Mouse (Mus musculus): ENCODE results near the gene Tdrd1.
"Not testable (repeated sequence)": the region's sequence is repeated elsewhere in the genome, so short reads cannot be mapped to it uniquely, and the experiment has no call there.

Gene Tdrd1

DNA sequence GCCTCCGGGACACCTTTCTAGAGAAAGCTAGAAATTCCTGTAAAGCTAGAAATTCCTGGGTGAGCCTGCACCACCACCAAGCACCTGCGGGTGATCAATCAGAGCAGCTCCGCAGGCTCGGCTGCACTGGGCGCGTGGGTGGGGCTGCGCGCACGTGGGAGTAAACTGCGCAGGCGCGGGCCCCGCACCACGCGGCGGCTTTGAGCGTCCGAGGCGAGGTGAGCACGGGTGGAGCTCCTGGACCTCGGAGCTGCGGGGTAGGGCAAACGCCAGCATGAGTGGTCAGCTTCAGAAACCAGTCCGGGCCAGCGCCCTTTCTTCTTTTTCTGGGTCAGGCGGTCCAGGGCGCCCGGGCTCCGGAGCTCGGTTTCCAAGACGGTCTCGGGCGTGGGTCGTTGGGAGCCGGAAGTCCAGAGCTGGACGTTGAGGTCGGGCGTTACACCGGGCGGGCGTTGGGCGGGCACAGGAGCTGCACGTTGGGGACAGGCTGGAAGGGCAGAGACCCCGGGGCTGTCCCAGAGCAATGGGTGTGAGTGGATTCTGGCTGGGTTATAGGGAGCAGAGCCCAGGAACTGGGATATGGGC is at the start of gene Tdrd1:
Gene Tdrd1, plus strand, starts transcription at position 163 of the 585 bp plus-strand sequence.
- no peak for DNase-seq

GRCm38 (mm10) chr19:56776719-56777382 is 49.2 kb upstream of the Tdrd1 start:
- DNase-seq, result peak; percentile 23 to 28

- not testable (repeated sequence) for DNase-seq
These were observed 47.5 kb upstream of the Tdrd1 start for GRCm38 (mm10) chr19:56778532-56778931.

GRCm38 (mm10) chr19:56787911-56788310 is 38.1 kb upstream of the Tdrd1 start:
- DNase-seq, result no peak

GRCm38 (mm10) chr19:56788952-56789351 is 37.1 kb upstream of the Tdrd1 start:
- DNase-seq, result no peak

- no peak for DNase-seq
These were observed 28.6 kb upstream of the Tdrd1 start for GRCm38 (mm10) chr19:56797376-56797775.

DNA sequence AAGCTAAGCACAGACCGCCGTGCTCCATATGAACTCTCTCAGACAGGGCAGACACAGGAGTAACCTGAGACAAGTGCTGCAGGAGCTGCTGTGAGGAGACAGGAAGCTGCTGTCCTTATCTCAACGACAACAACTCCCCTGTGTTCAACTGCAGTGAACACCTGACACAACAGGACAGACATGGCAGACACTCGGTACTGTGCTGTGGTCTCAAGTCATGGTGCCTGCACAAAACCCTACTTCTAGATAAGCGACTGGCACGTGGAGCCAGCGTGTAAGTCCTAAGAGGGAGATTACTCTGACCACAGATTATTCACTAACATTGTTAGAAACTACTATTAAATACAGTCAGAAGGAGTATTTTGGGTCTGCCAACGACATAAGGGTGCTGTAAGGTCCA is 25.8 kb upstream of the Tdrd1 start:
- DNase-seq, result no peak

- DNase-seq, result no peak
These were observed 24.9 kb upstream of the Tdrd1 start for GRCm38 (mm10) chr19:56800930-56801655.

GRCm38 (mm10) chr19:56801656-56802351 is 24.2 kb upstream of the Tdrd1 start:
- DNase-seq, result no peak

DNA sequence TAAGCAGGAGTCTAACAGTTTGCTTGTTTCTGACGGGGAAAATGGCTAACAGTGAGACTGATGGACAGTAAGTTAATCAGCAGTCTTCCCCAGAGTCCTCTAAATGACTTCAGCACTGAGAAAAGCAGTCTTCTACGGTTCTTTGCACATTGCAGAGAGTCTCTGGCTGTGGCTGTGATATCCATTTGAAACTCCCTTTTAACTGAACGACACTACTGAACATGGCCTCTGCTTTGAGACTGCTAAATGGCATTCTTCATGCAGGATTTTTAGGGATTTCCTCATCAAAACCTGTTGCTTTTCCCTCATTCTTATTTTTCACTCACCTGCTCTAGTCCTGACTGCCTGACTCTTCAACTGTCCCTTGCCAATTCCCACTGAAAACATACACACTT is 23.7 kb upstream of the Tdrd1 start:
- no peak for DNase-seq

DNA sequence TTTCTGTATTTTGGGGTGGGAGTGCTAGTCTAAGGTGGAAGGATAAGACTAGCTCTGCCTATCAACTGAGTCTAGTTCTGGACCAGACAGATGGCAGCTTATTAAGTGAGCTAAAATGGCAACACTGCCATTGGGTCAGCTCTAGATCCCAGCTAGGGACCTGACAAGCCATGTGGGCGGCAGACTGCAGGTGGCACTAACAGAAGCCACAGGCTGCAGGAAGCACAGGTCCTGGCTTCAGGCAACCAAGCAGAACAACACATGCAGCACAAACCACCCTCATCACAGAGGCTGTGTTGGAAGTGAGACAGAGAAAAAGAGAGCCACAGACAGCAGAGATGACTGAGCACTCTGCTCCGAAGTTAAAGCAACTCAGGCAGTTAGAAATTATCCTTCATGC is 20.6 kb upstream of the Tdrd1 start:
- peak; percentile 66 to 82 for DNase-seq

GRCm38 (mm10) chr19:56807122-56807521 is 18.9 kb upstream of the Tdrd1 start:
- DNase-seq, result no peak

DNA sequence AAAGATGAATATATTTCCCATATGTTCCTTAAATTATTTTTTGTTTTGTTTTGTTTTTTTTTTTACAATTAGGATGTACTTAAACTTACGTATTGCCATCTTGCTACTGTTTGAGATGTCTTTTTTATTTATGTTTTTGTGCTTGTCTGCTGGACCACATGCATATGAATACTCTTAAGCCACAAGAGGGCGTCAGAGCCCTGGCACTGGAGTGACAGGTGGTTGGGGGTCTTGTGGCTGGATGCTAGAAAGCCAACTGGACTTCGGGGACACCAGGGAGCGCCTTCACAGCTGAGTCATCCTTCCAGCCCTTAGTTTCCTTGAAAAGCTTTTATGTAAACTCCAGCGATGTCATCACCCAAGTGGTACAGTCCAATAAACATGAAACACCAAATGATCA is 17.2 kb upstream of the Tdrd1 start:
- no peak for DNase-seq

- no peak for DNase-seq
These were observed 15.3 kb upstream of the Tdrd1 start for GRCm38 (mm10) chr19:56810641-56811146.

GRCm38 (mm10) chr19:56811590-56811989 is 14.4 kb upstream of the Tdrd1 start:
- peak; percentile 45 to 53 for DNase-seq

DNA sequence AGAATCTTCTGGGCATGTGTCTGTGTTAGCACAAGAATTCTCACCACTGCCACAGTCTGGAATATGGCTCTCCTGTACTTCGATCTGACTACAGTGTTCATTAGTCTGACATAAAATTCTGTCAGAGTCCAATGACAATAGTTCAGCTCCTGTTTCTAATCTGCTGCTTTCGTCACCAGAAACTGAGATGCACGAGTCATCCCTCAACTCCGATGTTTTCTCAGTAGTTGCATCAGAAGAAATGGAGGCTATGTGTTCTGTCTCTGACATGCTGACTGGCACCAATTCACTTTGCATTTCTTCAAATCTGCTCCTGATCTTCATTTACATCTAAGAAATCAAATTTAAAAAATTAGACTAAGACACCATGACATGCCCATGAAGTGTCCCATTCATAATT is 12.6 kb upstream of the Tdrd1 start:
- DNase-seq, result no peak

- DNase-seq, result peak; percentile 43 to 49
These were observed 8.0 kb upstream of the Tdrd1 start for GRCm38 (mm10) chr19:56817851-56818526.

DNA sequence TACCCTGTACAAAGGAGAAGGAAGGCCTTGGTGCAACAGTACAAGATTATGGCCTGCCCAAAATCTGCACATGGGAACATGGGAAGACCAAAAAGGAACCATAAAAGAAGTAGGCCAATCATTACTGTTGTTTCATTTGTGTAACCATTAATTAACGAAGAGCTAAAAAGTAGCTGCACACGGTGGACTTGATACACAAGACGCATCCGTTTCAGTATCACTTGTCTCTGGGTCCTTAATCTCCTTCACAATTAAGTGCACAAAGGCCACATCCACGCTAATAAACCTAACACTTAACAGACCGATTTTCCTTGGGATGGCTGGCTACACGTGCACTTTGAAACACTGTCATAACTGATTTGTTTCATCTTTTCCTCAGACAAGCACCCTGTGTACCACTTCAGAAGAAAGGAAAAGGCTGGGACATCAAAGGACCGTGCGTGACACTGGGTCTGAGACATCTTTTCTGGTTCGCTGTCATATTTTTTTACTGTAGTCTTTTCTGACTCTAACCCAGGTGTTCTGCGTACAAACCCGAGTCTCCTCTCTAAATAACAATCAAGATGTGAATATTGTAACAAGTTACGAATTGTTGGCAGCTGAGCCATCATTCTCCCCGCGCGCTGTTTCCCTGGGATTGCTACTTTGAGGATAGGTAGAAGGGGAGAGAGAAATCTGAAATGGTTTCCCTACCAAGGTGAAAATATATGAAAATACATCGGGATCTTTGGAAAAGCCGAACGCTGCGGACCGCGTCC is 4.8 kb upstream of the Tdrd1 start:
- DNase-seq, result no peak

GRCm38 (mm10) chr19:56821798-56822447 is 4.1 kb upstream of the Tdrd1 start, which contains the start of gene Ccdc186:
Gene Ccdc186, minus strand, starts transcription at chr19:56822190.
- DNase-seq, result peak; percentile 96 to 98

GRCm38 (mm10) chr19:56822448-56822836 is 3.6 kb upstream of the Tdrd1 start:
- DNase-seq, result no peak

DNA sequence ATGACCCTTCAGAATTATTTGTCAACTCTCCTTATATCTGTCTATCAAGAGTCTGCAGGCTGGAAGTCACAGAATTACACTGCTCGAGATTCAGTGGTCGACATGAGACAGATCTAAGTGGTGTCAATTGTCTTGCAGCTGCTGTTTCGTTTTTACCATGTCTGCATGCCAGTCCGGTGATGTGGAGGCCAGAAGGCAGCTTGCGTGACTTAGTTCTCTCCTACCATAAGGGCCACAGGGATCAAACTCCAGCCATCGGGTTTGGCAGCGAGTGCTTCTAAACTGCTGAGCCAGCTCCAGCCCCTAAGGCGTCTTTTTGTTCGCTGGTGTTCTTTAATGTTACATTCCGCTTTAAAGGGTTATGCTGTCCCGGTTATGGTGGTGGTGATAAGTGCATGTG is 2.3 kb downstream of the Tdrd1 start:
- no peak for DNase-seq
